Mouse (Mus musculus) bone marrow macrophage, adult 2 months (primary cell): ENCODE measurements around the gene Zc3h10.

Source experiments
- CTCF ChIP-seq: IDR thresholded peaks from 2 replicates; pipeline ENCODE4 v1.5.1; 2012; ENCODE audit warnings: low read depth, mild to moderate bottlenecking, low read length, moderate library complexity
- POLR2A ChIP-seq: IDR thresholded peaks from 2 replicates; pipeline ENCODE4 v1.6.1; 2012; ENCODE audit warnings: mild to moderate bottlenecking, low read depth, low read length, borderline replicate concordance

- TF ChIP-seq POLR2A (no peak), CTCF (no peak)
Measured at GRCm38 (mm10) chr10:128538340-128538870, 9.2 kb downstream of the Zc3h10 start.
